Mouse (Mus musculus) adrenal gland (tissue): Measurements from ENCODE around the gene Tshz3.

ENCODE experiments used
- intact Hi-C: fragments of 180-260 bp; cut with DNase I; formaldehyde crosslinking; loops from one replicate; pipeline ENCODE4 v1.15.1; 2025

The Tshz3 gene

GRCm38 (mm10) chr7:36696406-36697117 lies 1.4 kb upstream of the Tshz3 start:
- intact Hi-C loops: loop anchor here (10.0 kb wide), 1 partner anchor 648 kb away; no protein-coding TSS in a partner anchor

DNA sequence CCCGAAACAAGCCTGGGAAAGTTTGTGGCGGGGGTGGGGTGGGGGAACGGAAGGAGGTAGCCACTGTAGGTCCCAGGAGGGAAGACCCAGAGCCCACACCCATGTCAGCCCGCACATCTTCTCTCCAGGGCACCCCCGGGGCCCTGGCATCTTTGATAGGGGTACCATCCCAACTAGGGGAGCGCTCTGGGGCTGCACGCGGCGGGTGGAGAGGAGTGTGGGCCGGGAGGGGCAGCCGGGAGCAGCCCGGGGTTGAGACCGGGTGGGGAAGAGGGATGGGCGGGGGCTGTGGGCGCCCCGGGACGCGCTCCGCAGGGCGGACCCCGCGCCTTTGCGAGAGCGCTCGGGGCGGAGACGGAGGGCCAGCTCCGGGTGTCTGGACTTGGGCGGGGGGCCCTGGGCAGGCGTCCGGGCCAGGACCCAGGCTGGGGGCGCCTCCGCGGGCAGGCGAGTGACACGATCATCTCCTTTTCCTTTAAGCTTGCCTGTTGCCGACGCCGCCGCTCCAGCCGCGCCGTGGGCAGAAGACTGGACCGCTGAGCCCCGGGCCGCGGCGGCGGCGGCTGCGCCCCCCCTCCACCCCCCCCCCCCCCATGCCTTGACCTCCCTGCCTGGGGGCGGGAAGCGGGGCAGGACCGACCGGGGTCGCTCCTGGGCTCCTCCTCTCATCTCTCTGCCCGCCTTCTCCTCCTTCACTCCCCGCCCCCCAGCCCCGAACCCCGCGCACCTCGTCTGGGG lies 631 bp upstream of the Tshz3 start:
- intact Hi-C loops: loop anchor here (10.0 kb wide), 1 partner anchor 648 kb away; no protein-coding TSS in a partner anchor

DNA sequence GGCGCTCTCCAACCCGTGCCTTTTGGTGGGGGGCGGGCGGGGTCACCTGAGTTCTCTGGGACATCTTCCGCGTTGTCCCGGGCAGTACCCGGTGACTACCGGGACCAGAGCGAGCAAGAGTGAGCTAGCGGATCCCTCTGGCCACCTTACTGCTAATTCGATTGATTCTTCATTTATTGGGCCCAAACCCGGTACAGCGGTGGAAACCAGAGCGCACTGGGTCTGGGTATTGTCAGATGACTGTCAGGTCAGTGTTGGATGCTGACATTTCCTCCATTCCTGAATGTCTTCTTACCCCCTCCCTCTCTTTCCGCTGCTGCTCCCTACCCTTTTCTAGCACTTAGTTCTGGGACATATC lies 650 bp downstream of the Tshz3 start:
- intact Hi-C loops: loop anchor here (10.0 kb wide), 1 partner anchor 646 kb away; no protein-coding TSS in a partner anchor

DNA sequence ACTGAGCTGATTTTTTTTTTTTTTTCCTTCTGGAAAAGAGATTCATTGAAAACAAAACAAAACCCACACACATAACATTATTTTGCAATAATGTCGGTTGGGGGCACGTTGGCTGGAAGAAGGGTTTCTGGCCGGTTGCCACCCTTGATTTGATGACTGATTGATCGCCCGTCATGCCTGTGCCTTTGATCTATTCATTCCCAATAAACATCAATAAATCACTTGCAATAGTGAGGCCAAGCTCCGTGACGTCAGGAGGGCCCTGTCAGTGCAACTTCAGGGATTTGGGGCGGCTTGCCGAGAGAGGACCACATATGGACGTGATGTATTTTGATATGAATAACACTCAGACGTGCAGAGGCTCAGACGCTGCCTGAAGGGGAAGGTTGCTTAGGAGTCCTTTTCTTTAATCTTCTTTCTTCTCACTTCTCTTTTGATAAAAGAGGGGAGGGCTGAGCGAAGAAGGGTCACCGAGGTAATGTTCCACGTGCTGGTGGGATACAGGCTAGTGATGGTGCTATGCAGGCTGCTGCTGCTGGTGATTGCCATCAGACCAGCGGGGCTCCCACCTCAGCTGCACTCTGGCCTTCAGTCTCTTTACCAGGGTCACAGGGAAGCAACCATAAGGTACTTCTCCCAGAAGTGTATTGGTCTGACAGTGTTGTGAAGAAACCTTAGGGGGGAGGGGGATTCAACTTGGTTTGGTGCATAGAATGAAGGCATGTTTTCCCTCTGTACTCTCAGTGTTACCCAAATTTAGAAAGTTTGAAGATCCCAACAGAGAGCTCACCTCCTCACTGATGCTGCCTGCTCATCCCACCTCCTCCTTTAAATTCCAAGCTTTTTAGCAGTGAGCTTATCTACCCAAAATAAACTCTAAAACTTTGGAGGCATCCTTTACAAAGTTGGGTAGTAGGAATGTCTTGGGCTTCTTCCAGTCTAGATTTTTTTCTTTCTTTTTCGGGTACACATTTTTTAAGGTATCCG lies 1.4 kb downstream of the Tshz3 start:
- intact Hi-C loops: loop anchor here (10.0 kb wide), 1 partner anchor 646 kb away; no protein-coding TSS in a partner anchor

GRCm38 (mm10) chr7:36706636-36707035 lies 8.7 kb downstream of the Tshz3 start:
- intact Hi-C loops: no loop called here

GRCm38 (mm10) chr7:36707266-36707665 lies 9.3 kb downstream of the Tshz3 start:
- intact Hi-C loops: no loop called here

GRCm38 (mm10) chr7:36707681-36708350 lies 9.9 kb downstream of the Tshz3 start:
- intact Hi-C loops: no loop called here

DNA sequence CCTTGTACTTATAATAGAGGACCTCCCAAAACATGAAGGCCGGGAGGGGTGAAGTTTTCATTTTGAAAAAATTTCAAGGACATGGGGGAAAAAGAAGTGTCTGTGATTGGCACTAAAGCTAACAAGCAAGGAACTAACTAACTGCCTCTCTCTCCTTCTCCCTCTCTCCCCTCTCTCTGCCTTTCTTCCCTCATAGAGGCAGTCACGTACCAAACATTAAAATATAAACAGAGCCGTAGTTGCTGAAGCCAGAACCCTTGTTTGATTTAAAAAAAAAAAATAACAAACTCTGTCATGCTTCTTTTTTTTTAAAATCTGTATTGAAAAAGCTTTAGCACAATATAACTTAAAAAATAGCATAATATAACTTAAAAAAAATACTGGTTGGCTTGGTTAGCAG lies 10.9 kb downstream of the Tshz3 start:
- intact Hi-C loops: no loop called here

DNA sequence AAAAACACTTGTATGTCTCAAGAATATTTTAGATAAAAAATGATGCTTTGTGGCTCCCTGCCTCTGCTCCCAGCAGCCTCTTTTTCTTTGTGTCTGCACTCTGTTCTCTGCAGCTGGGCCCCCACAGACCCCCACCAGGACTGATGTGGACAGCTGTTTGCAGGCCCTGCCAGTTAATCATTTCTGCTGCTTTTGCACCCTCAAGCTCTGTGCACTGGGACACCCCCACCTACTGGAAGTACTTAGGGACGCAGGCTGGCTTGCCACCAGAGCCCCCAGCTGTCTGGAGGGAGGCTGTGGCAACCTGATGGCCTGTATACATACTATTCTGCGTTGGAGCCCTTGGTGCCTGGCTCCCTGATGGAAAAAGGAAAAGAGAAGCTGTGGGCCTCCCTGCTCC lies 11.3 kb downstream of the Tshz3 start:
- intact Hi-C loops: no loop called here

GRCm38 (mm10) chr7:36709974-36710373 lies 12.1 kb downstream of the Tshz3 start:
- intact Hi-C loops: no loop called here

DNA sequence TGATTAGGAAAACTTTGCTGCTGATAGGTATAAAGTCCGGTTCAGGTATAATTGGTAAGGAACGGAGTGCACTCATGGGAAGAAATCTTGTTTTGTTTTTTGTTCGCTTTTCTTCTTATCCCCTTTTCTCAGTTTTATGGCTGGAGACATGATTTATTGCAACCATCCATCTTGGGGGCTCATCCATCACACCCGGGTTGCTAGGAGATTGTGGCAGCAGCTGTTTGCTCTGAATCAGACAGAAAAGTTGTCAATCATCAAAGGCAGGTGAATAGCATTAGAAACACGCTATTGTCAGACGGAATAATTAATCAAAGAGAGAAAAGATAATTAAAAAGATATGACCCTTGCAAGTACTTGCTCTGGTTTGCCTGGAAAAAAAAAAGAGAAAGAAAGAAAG lies 12.5 kb downstream of the Tshz3 start:
- intact Hi-C loops: no loop called here

GRCm38 (mm10) chr7:36711766-36712165 lies 13.8 kb downstream of the Tshz3 start:
- intact Hi-C loops: no loop called here

DNA sequence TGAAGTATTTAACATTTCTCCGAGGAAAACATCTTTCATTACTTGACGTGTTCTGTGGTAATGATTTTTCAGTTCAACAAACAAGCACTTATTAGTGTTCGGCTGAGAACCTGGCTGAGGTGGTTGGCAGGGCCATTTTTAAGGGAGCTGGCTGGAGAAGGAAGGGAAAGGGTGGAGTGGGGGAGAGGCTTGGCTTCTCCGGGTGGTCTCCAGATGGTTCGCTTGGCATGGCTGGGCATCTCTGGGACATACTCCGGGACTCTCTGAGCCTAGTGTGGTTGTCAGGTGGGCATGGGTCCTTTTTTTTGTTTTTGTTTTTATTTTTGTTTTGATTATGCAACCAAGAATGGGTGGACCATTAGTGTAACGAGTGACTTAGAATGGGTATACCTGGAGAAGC lies 16.4 kb downstream of the Tshz3 start:
- intact Hi-C loops: no loop called here

- intact Hi-C loops: no loop called here
Observed at GRCm38 (mm10) chr7:36717192-36717591, 19.3 kb downstream of the Tshz3 start.

DNA sequence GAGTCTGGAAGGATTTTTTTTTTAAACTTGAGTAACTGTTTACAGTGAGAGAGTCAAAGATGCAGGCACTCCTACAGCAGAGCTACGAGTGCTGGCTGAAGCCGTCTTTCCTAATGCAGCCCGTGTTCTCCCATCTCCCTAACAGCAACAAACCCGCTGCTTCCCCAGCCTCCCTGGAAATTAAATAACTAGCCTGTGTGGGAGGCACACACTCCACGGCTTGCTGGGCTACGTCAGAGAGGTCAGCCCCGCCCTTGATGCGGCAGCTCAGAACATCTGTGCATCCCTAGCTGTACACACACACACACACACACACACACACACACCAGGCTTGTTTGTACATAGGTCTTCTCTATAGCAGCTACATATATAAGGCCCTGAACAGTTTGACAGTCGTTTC lies 22.9 kb downstream of the Tshz3 start:
- intact Hi-C loops: no loop called here

DNA sequence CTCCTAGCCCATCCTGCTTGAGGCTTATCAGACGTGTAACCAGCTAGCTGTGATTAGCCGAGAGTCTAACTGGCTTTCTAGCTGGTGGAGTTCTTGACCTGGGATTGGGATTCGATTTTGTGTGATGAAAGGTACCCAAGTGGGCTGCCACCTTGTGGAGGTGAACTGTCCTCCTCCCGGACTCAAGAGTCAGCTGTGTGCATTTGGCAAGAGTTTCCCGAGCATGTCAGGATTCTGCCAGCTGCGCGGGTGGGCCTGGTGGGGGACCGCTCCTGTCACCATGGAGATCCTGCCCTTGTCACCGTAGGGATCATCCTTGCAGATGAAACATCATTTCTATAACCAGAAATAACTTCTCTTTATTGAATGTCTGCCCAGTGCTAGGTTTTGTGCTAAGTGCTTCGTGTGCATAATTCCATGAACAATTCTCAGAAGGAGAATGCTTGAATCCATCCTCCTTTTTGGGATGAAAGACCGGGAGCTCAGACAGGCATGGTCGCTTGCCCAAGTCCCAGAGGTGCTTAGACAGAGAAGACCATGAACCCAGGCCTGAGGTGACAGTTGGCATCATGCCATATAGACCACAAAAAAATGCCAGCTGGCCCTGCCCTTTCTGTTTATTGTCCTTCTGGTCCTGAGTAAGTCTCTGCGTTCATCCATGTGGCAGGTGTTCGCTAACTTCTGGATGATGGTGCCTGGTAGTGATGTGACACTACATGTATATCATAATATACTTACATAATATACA lies 38.6 kb downstream of the Tshz3 start:
- intact Hi-C loops: no loop called here

GRCm38 (mm10) chr7:36751480-36751879 lies 53.6 kb downstream of the Tshz3 start:
- intact Hi-C loops: no loop called here

- intact Hi-C loops: no loop called here
Observed at GRCm38 (mm10) chr7:36767501-36768092, 69.7 kb downstream of the Tshz3 start.

GRCm38 (mm10) chr7:36773086-36773485 lies 75.2 kb downstream of the Tshz3 start:
- intact Hi-C loops: no loop called here

GRCm38 (mm10) chr7:36776956-36777355 lies 79.0 kb downstream of the Tshz3 start:
- intact Hi-C loops: no loop called here
